Mouse (Mus musculus): ENCODE results near the gene Cdkl1. TPM values are rescaled to one million over a fixed set of nuclear protein-coding genes. Genes with fewer than 3 reads are reported as not detected.
A peak's percentile ranks its signal among the peaks of the same experiment; 100 is the strongest.

Cdkl1 gene
- polyA plus RNA-seq, 1 experiment from 2014 or later = 1.5 TPM

GRCm38 (mm10) chr12:69733923-69734322, 57.1 kb downstream of the Cdkl1 start:
- Histone ChIP-seq H3K4me1 (replicated peaks; ENCODE audit: control insufficient read depth, insufficient read depth, low read length) (no peaks in the 10 kb centered on the region), H3K36me3 (ENCODE audit: control insufficient read depth, insufficient read depth, low read length) (no peaks in the 10 kb centered on the region), H3K4me2 (replicated peaks; ENCODE audit: low read depth, low read length) (no peak overlapping the region), H3K27me3 (ENCODE audit: control insufficient read depth, insufficient read depth, low read length) (no peaks in the 10 kb centered on the region), H3K9me3 (ENCODE audit: control insufficient read depth, low read length) (no peaks in the 10 kb centered on the region), H3K9ac (ENCODE audit: low read depth, low read length) (no peak overlapping the region), H3K4me3 (ENCODE audit: low read depth, low read length) (no peak overlapping the region), H3K27ac (ENCODE audit: low read depth, low read length) (no peak overlapping the region)
- DNase-seq (ENCODE audit: low spot score) (no peak), ATAC-seq (ENCODE audit: low FRiP score) (no peak)
- WGBS = 88% methylated on average over 3 of the region's 3 CpGs

- no peaks in the 10 kb centered on the region for H3K9me3 ChIP-seq (ENCODE audit: control insufficient read depth, low read length)
- H3K4me1 ChIP-seq (replicated peaks; ENCODE audit: control insufficient read depth, insufficient read depth, low read length) = no peaks in the 10 kb centered on the region
- DNase-seq (ENCODE audit: low spot score) (peak; percentile 17), ATAC-seq (ENCODE audit: low FRiP score) (no peak)
- H3K4me2 ChIP-seq (replicated peaks; ENCODE audit: low read depth, low read length) = no peak overlapping the region
- H3K36me3 ChIP-seq (ENCODE audit: control insufficient read depth, insufficient read depth, low read length) = no peaks in the 10 kb centered on the region
- H3K9ac ChIP-seq (ENCODE audit: low read depth, low read length) = no peak overlapping the region
- no peak overlapping the region for H3K27ac ChIP-seq (ENCODE audit: low read depth, low read length)
- H3K27me3 ChIP-seq (ENCODE audit: control insufficient read depth, insufficient read depth, low read length) = no peaks in the 10 kb centered on the region
- 18% methylated on average over 2 of the region's 2 CpGs for WGBS
- H3K4me3 ChIP-seq (ENCODE audit: low read depth, low read length) = no peak overlapping the region
Observed at GRCm38 (mm10) chr12:69733518-69733917, 57.5 kb downstream of the Cdkl1 start.

- no peak overlapping the region for H3K4me3 ChIP-seq (ENCODE audit: low read depth, low read length)
- H3K27ac ChIP-seq (ENCODE audit: low read depth, low read length) = no peak overlapping the region
- no peaks in the 10 kb centered on the region for H3K4me1 ChIP-seq (replicated peaks; ENCODE audit: control insufficient read depth, insufficient read depth, low read length)
- ATAC-seq (ENCODE audit: low FRiP score) (no peak), DNase-seq (ENCODE audit: low spot score) (no peak)
- WGBS = 43% methylated on average over 5 of the region's 5 CpGs
- H3K27me3 ChIP-seq (ENCODE audit: control insufficient read depth, insufficient read depth, low read length) = no peaks in the 10 kb centered on the region
- H3K4me2 ChIP-seq (replicated peaks; ENCODE audit: low read depth, low read length) = no peak overlapping the region
- no peak overlapping the region for H3K9ac ChIP-seq (ENCODE audit: low read depth, low read length)
- no peaks in the 10 kb centered on the region for H3K36me3 ChIP-seq (ENCODE audit: control insufficient read depth, insufficient read depth, low read length)
- no peaks in the 10 kb centered on the region for H3K9me3 ChIP-seq (ENCODE audit: control insufficient read depth, low read length)
Observed at GRCm38 (mm10) chr12:69732221-69732620, 58.8 kb downstream of the Cdkl1 start.

GRCm38 (mm10) chr12:69730306-69730705, 60.8 kb downstream of the Cdkl1 start:
- Histone ChIP-seq H3K27me3 (ENCODE audit: control insufficient read depth, insufficient read depth, low read length) (no peaks in the 10 kb centered on the region), H3K4me3 (ENCODE audit: low read depth, low read length) (no peak overlapping the region), H3K9me3 (ENCODE audit: control insufficient read depth, low read length) (no peaks in the 10 kb centered on the region), H3K36me3 (ENCODE audit: control insufficient read depth, insufficient read depth, low read length) (no peaks in the 10 kb centered on the region), H3K4me1 (replicated peaks; ENCODE audit: control insufficient read depth, insufficient read depth, low read length) (no peaks in the 10 kb centered on the region), H3K27ac (ENCODE audit: low read depth, low read length) (no peak overlapping the region), H3K4me2 (replicated peaks; ENCODE audit: low read depth, low read length) (no peak overlapping the region), H3K9ac (ENCODE audit: low read depth, low read length) (no peak overlapping the region)
- DNase-seq (ENCODE audit: low spot score) (no peak), ATAC-seq (ENCODE audit: low FRiP score) (no peak)
- 70% methylated on average over 1 of the region's 1 CpGs for WGBS

- WGBS = 92% methylated on average over 1 of the region's 1 CpGs
- H3K4me3 ChIP-seq (ENCODE audit: low read depth, low read length) = no peak overlapping the region
- no peak for DNase-seq (ENCODE audit: low spot score)
- H3K27ac ChIP-seq (ENCODE audit: low read depth, low read length) = no peak overlapping the region
- no peaks in the 10 kb centered on the region for H3K27me3 ChIP-seq (ENCODE audit: control insufficient read depth, insufficient read depth, low read length)
- no peaks in the 10 kb centered on the region for H3K36me3 ChIP-seq (ENCODE audit: control insufficient read depth, insufficient read depth, low read length)
- no peak for ATAC-seq (ENCODE audit: low FRiP score)
- no peak overlapping the region for H3K4me2 ChIP-seq (replicated peaks; ENCODE audit: low read depth, low read length)
- no peaks in the 10 kb centered on the region for H3K4me1 ChIP-seq (replicated peaks; ENCODE audit: control insufficient read depth, insufficient read depth, low read length)
- no peaks in the 10 kb centered on the region for H3K9me3 ChIP-seq (ENCODE audit: control insufficient read depth, low read length)
- no peak overlapping the region for H3K9ac ChIP-seq (ENCODE audit: low read depth, low read length)
Observed at GRCm38 (mm10) chr12:69729246-69729645, 61.8 kb downstream of the Cdkl1 start.

- Histone ChIP-seq H3K27me3 (ENCODE audit: control insufficient read depth, insufficient read depth, low read length) (no peaks in the 10 kb centered on the region), H3K36me3 (ENCODE audit: control insufficient read depth, insufficient read depth, low read length) (no peaks in the 10 kb centered on the region), H3K4me1 (replicated peaks; ENCODE audit: control insufficient read depth, insufficient read depth, low read length) (0 out of 2 replicates have a peak, but pooled peaks cover 2% of the 10 kb centered on the region), H3K9me3 (ENCODE audit: control insufficient read depth, low read length) (no peaks in the 10 kb centered on the region), H3K27ac (ENCODE audit: low read depth, low read length) (peak within 1 kb of the TSS; percentile 80), H3K9ac (ENCODE audit: low read depth, low read length) (peak within 1 kb of the TSS; percentile 74), H3K4me3 (ENCODE audit: low read depth, low read length) (peak within 1 kb of the TSS; percentile 73), H3K4me2 (replicated peaks; ENCODE audit: low read depth, low read length) (peak within 1 kb of the TSS; percentile 75)
- WGBS = under 1% methylated on average over 55 of the region's 60 CpGs
- peak; percentile 98 for ATAC-seq (ENCODE audit: low FRiP score)
- DNase-seq (ENCODE audit: low spot score) = peak; percentile 97
Observed at GRCm38 (mm10) chr12:69724711-69725460, 66.2 kb downstream of the Cdkl1 start, which contains the start of the genes L2hgdh and Atp5s. Gene L2hgdh (minus strand): TSS chr12:69724873. Gene Atp5s (plus strand): TSS chr12:69724950.

- H3K9me3 ChIP-seq (ENCODE audit: control insufficient read depth, low read length) = no peaks in the 10 kb centered on the region
- no peak overlapping the region for H3K27ac ChIP-seq (ENCODE audit: low read depth, low read length)
- ATAC-seq (ENCODE audit: low FRiP score) = no peak
Observed at GRCm38 (mm10) chr12:69724018-69724710, 66.9 kb downstream of the Cdkl1 start.

GRCm38 (mm10) chr12:69723376-69723775, 67.7 kb downstream of the Cdkl1 start:
- Histone ChIP-seq H3K36me3 (ENCODE audit: control insufficient read depth, insufficient read depth, low read length) (no peaks in the 10 kb centered on the region), H3K27ac (ENCODE audit: low read depth, low read length) (no peak overlapping the region), H3K27me3 (ENCODE audit: control insufficient read depth, insufficient read depth, low read length) (no peaks in the 10 kb centered on the region), H3K4me3 (ENCODE audit: low read depth, low read length) (no peak overlapping the region), H3K4me1 (replicated peaks; ENCODE audit: control insufficient read depth, insufficient read depth, low read length) (0 out of 2 replicates have a peak, but pooled peaks cover 2% of the 10 kb centered on the region), H3K9me3 (ENCODE audit: control insufficient read depth, low read length) (no peaks in the 10 kb centered on the region), H3K4me2 (replicated peaks; ENCODE audit: low read depth, low read length) (0 out of 2 replicates have a peak overlapping the region, but pooled peaks have one; percentile 75), H3K9ac (ENCODE audit: low read depth, low read length) (no peak overlapping the region)
- 75% methylated on average over 2 of the region's 2 CpGs for WGBS
- ATAC-seq (ENCODE audit: low FRiP score) = no peak
- DNase-seq (ENCODE audit: low spot score) = no peak

More at GRCm38 (mm10) chr12:69724018-69724710, 66.9 kb downstream of the Cdkl1 start:
- no peaks in the 10 kb centered on the region for H3K36me3 ChIP-seq (ENCODE audit: control insufficient read depth, insufficient read depth, low read length)
- no peak for DNase-seq (ENCODE audit: low spot score)
- H3K4me2 ChIP-seq (replicated peaks; ENCODE audit: low read depth, low read length) = peak overlapping the region; percentile 75
- H3K4me3 ChIP-seq (ENCODE audit: low read depth, low read length) = peak overlapping the region; percentile 73
- H3K27me3 ChIP-seq (ENCODE audit: control insufficient read depth, insufficient read depth, low read length) = no peaks in the 10 kb centered on the region
- H3K4me1 ChIP-seq (replicated peaks; ENCODE audit: control insufficient read depth, insufficient read depth, low read length) = 0 out of 2 replicates have a peak, but pooled peaks cover 2% of the 10 kb centered on the region
- WGBS = 3% methylated on average over 24 of the region's 24 CpGs
- peak overlapping the region; percentile 60 for H3K9ac ChIP-seq (ENCODE audit: low read depth, low read length)
